Mouse (Mus musculus) bone marrow macrophage, adult 2 months (primary cell): ENCODE data around the gene Trim7.

ENCODE experiments used
- CTCF ChIP-seq: IDR thresholded peaks from 2 replicates; pipeline ENCODE4 v1.5.1; 2012; ENCODE audit warnings: low read depth, mild to moderate bottlenecking, low read length, moderate library complexity
- POLR2A ChIP-seq: IDR thresholded peaks from 2 replicates; pipeline ENCODE4 v1.6.1; 2012; ENCODE audit warnings: mild to moderate bottlenecking, low read depth, low read length, borderline replicate concordance

DNA sequence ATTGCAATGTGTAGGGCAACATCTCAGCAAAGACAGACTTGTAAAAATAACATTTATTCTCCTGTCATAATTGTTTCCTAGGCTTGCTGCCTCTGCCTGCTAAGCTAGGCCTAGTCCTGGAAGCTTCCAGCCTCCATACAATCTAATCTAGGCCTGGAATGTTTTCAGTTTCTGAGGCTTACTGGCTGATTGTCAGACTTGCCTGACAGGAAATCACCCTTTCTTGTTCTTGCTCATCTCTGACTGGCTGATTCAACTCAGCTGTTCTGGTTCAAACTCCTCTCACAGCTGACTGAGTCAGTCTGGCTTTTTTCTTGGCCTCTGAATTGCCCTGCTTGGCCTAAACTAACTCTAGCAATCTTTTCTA lies 5.6 kb upstream of the Trim7 start:
- TF ChIP-seq CTCF (no peak), POLR2A (no peak)
